Mouse (Mus musculus) lung, adult 2 months (tissue): ENCODE results near the gene Rragc. TPM values are rescaled to one million over a fixed set of nuclear protein-coding genes. Genes with fewer than 3 reads are reported as not detected.

Source experiments
- DNase-seq: peaks from one replicate; pipeline ENCODE4 v3.0.0; 2022
- H3K4me1 ChIP-seq: fragments of 200-500 bp; 2 replicates; pipeline ENCODE4 v1.6.1; 2011; ENCODE audit warnings: low read length; ENCODE audit not compliant: control insufficient read depth, insufficient read depth
- H3K4me3 ChIP-seq: fragments of 200-500 bp; replicated peaks from 2 replicates; pipeline ENCODE3; 2011; ENCODE audit warnings: low read depth, mild to moderate bottlenecking, control low read depth, low read length; ENCODE audit errors: extremely low read depth
- CTCF ChIP-seq: fragments of 200-500 bp; IDR thresholded peaks from 2 replicates; pipeline ENCODE4 v1.5.1; 2011; ENCODE audit warnings: mild to moderate bottlenecking, low read length, control low read depth; ENCODE audit not compliant: insufficient read depth
- POLR2A ChIP-seq: fragments of 200-500 bp; IDR thresholded peaks from 2 replicates; pipeline ENCODE4 v1.6.1; 2011; ENCODE audit warnings: low read depth, mild to moderate bottlenecking, control low read depth, low read length, borderline replicate concordance; ENCODE audit errors: extremely low read depth
- WGBS: fragments of 180-500 bp; shearing (Covaris S2); methylation state at CpG from one replicate; pipeline ENCODE4 v1.1.7; 2018; 5-methylcytosine and 5-hydroxymethylcytosine counted together
- polyA plus RNA-seq: library from polyadenylated mRNA; depleted of rRNA; stranded (reverse); fragments of >200 nt; gene quantifications from 2 replicates; pipeline ENCODE4 v1.2.3, GENCODE M21; 2012; rRNA removed

Gene Rragc
- 39.9 and 49.6 TPM in 2 replicates for polyA plus RNA-seq

DNA sequence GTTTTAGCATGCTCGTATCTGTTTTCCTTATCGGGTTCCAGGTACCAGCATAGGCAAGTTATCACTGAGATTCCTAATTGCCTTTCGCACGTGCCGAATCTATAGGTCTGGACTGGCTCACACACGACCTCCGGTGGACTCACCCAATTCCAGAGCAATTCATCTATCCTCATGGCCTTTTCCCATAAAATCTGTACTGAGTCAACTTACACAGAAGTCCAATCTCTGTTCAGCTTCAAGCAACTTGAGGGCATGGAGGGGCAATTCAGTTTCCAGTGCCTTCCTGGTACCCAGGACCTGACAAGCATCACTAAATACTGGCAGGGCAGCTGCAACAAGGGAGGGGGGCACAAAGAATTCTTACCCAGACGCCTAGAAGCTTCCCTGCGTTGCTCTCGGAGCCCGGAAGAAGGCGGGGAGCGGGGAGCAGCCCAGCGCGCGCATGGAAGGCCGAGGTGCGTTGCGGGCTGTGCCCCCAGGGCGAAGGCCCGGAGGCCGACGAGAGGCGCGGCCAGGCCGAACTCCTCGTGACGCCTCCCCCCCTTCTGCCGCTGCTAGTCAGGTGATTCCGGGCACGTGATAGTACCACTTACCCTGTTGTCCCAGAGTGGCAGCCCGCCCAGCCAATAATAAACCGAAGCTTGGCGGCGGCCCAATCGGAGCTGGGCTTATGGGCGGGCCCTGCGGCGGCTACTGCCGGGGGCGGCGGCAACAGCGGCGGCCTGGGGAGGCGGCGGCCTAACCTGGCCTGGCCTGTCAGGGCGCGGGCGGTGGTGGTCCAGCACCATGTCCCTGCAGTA, at the start of gene Rragc:
Gene Rragc, plus strand, starts transcription at position 699 of the 800 bp plus-strand sequence.
- WGBS: under 1% methylated on average over 49 of the region's 49 CpGs
- DNase-seq: peak; percentile 100
- TF ChIP-seq POLR2A (peak; percentile 78; the same call in 1 of the 2 replicates), CTCF (no peak)
- Histone ChIP-seq H3K4me3 (peak within 1 kb of the TSS; percentile 95), H3K4me1 (peaks cover 16% of the 10 kb centered on the region)

DNA sequence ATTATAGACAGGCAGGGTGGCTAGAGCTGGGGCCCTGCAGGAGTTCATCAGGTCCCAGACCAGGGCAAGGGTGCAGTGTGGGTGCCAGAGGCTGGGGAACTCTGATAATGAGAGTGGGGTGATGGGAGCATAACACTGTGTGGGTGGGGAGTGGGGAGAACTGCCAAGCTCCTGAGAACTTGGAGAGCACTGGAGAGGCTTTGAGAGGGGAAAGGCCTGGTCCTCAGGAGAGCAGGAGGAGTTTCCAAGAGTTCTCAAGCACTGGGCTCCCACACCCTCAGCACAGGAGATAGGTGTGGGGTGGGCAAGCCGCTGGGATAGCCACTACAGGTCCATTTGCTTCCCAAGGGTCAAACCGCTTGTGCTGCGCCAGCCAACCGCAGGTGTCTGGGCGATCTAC, 23.5 kb upstream of the Rragc start:
- no peak overlapping the region for H3K4me3 ChIP-seq
- no peak for TF ChIP-seq CTCF
- TF ChIP-seq POLR2A: no peak
- WGBS: 62% methylated on average over 5 of the region's 5 CpGs
- DNase-seq: peak; percentile 71
- H3K4me1 ChIP-seq: no peaks in the 10 kb centered on the region

DNA sequence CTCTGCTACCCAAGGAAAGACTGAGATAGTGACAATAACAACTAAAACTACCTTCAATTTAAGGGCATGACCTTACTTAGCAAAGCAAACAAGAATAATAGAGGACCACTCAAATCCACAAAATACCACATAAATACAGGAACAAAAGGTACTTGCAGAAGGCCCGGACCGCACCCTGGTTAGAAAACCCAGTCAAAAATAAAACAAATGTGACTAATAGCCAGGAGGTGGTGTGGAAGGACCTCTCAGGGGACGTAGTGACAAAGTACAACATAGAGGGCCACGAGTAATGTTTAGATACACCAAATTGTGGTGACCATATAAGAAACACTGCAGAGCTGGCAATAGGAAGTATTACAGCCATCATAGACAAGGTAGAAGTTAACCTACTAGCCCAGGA, 23.0 kb upstream of the Rragc start:
- no peaks in the 10 kb centered on the region for H3K4me1 ChIP-seq
- TF ChIP-seq CTCF (no peak), POLR2A (no peak)
- H3K4me3 ChIP-seq: no peak overlapping the region
- peak; percentile 20 for DNase-seq
- 58% methylated on average over 4 of the region's 4 CpGs for WGBS

DNA sequence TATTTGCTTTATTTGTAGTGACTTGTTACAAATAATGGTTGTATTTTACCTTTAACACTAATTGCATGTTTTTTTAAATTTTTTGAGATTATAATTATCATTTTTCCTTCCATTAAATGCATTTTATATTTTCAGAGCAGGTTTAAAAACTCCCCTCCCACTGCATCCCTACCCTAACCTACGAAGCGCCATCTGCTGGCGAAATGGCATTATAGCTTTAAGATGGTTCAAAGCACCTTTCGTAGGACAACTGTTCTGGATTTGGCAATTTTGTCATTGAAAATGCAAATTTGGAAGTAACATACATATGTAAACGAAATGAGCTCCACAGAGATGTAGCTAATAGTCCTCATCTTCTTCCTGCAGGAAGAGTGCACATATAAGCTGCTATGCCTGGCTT, 18.6 kb upstream of the Rragc start:
- 9% methylated on average over 5 of the region's 5 CpGs for WGBS
- H3K4me3 ChIP-seq: no peak overlapping the region
- peak; percentile 28 for DNase-seq
- TF ChIP-seq CTCF: peak; percentile 58
- TF ChIP-seq POLR2A: no peak
- no peaks in the 10 kb centered on the region for H3K4me1 ChIP-seq

DNA sequence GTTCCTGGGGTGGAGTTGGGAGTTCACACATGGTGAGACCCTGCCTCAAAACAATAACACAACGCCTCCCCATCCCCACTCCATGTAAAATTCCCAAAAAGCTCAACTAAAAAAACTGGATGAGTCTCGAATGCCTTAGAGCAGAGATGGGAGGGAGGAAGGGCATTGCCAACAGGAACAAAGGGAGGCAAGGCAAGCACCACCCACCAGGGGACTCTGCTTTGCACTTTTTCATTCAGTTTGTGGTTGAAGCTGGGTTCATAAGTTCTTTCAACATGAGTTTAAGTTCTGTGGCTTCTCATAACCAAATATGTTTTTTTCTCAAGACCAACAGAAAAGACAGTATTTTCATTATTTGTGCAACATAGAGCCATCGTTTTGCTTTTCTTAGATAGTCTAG, 13.8 kb upstream of the Rragc start:
- Histone ChIP-seq H3K4me3 (no peak overlapping the region), H3K4me1 (no peaks in the 10 kb centered on the region)
- WGBS: 73% methylated on average over 3 of the region's 3 CpGs
- DNase-seq: no peak
- TF ChIP-seq CTCF (no peak), POLR2A (no peak)

DNA sequence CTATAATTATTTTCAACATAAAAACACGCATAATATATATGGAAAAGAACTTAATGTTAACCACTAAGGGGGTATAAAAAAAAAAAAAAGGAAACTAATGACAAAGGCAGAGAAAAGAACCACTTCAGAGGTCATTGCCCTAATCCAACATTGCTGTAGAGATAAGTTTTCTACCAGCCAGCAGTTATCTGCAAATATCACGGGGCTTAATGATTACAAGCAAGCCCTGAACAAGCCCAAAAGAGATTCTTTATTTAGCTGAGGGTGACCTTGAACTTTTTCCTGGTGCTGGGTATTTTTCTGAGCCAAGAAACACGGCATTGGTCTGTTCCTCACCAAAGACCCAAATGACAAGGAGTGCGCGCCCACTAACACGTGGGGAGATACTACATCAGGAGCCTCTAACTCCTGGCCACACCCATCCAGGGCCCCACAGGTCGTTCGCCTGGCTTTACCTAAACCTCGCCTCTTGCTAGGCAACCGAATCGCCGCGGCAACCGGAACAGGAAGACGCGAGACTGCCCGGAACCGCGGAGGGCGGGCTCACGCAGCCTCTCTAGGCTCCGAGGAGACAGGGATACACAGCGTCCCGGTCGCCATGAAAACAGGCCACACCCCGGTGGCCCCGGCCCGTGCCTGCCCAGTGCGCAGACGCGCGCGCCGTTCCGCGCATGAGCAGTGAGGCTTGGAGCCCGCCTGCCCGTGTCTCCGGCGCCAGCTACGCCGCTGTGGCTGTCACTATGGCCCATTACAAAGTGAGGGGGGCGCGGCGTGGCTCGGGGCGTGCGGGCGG, 12.7 kb upstream of the Rragc start, which contains the start of gene Mycbp:
Gene Mycbp, plus strand, starts transcription at position 500 of the 793 bp plus-strand sequence.
- Histone ChIP-seq H3K4me3 (peak within 1 kb of the TSS; percentile 94), H3K4me1 (no peaks in the 10 kb centered on the region)
- TF ChIP-seq POLR2A (peak; percentile 53; the same call in 1 of the 2 replicates), CTCF (no peak)
- DNase-seq: peak; percentile 99
- WGBS: 1% methylated on average over 49 of the region's 49 CpGs

DNA sequence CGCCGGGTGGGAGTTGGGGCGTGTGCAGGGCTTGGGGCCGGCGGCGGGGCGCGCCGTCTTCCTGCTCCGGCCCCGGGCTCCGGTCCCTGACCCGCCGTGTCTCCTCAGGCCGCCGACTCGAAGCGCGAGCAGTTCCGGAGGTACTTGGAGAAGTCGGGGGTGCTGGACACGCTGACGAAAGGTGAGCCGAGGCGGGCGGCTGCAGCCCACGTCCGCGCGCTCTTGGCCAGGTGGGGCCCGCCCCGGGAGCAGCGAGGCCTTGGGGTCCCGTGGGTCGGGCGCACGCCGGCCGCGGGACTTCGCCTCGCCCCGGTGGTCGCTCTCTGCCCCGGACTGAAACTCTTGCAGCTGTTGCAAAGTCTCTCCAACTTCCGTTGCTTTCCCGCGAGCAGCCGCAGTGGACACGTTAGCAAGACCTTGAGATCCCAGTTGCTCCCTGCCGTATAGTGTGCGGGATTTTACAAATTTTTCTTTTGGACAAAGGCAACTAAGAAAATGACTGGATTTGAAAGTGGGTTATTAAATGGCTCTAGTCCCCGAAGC, 12.0 kb upstream of the Rragc start:
- Histone ChIP-seq H3K4me1 (no peaks in the 10 kb centered on the region), H3K4me3 (peak overlapping the region; percentile 70)
- TF ChIP-seq CTCF: no peak
- no peak for TF ChIP-seq POLR2A
- DNase-seq: no peak
- under 1% methylated on average over 52 of the region's 53 CpGs for WGBS

DNA sequence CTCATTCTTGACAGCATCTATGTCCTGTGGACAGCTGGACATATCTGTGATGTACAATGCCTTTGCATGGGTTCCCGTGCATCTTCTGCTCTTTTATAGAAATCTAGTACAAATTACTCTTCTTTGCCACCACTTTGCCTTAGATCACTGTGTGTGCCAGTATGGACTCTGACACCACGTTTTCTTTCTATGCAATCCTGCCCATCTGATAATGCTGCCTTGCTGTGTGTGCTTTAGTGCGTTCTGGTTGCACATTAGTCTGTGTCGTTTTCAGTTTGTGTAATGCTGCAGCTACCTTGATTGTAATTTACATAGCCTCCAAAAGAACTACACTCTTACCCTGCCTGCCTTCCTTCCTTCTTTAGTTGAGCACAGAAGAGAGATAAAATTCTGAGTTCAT, 5.7 kb upstream of the Rragc start:
- TF ChIP-seq POLR2A (no peak), CTCF (no peak)
- H3K4me3 ChIP-seq: no peak overlapping the region
- DNase-seq: no peak
- peaks cover 4% of the 10 kb centered on the region; the same call in 1 of the 2 replicates for H3K4me1 ChIP-seq
- WGBS: 83% methylated on average over 4 of the region's 4 CpGs

DNA sequence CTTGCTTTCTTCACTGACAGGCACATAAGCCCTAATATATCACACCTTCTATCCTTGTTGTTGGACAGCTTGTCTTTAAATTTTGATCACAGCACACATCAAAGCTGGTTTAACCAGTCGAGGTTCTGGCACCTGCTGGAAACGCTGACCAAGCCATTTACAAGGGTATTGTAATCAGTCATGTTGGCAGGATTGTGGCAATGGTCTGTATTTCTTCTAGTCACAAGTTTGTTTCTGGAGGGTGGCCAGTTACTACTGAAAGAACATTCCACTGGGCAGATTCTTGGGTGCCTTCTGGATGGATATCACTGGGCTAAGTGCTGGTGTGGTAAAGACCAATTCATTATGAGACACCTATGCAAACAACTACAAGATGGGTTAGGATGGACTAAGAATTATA, 4.8 kb upstream of the Rragc start:
- DNase-seq: no peak
- WGBS: 37% methylated on average over 2 of the region's 2 CpGs
- H3K4me1 ChIP-seq: peaks cover 6% of the 10 kb centered on the region; the same call in 1 of the 2 replicates
- no peak for TF ChIP-seq POLR2A
- no peak for TF ChIP-seq CTCF
- no peak overlapping the region for H3K4me3 ChIP-seq
